Mouse (Mus musculus) frontal cortex, postnatal 25 days (tissue): ENCODE measurements around the gene Gm4216.
"Not testable (repeated sequence)": the region's sequence is repeated elsewhere in the genome, so short reads cannot be mapped to it uniquely, and the experiment has no call there.

ENCODE experiments used
- DNase-seq, 2 experiments: peaks; one replicate each; pipeline ENCODE4 v3.0.0; 2022; ENCODE audit warnings: low spot score in 2 of 2

The Gm4216 gene

DNA sequence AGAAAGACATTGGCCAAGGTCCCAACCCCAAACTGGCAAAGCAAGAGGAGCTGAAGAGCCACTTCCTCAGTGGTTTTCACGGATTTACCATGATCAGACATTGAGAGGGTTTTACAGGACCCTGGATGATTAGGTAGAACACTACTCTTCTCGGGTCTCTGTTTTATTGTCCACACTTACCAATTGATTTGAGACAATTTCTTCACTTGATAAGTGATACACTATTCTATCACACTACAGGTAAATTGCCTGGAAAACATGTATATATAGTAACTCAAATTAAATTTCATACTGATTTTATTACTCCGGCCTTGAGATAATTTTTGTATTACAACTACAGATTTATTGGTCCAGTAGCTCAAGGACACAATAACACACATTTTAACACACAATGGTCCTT, at the start of gene Gm4216:
TSS of gene Gm4216 (minus strand) at position 101 of the 400 bp plus-strand sequence.
- not testable (repeated sequence) for DNase-seq

GRCm38 (mm10) chr7:23067356-23067755, 47.6 kb upstream of the Gm4216 start, which contains the start of gene Gm8720:
TSS of gene Gm8720 (minus strand) at chr7:23067456.
- not testable (repeated sequence) for DNase-seq

DNA sequence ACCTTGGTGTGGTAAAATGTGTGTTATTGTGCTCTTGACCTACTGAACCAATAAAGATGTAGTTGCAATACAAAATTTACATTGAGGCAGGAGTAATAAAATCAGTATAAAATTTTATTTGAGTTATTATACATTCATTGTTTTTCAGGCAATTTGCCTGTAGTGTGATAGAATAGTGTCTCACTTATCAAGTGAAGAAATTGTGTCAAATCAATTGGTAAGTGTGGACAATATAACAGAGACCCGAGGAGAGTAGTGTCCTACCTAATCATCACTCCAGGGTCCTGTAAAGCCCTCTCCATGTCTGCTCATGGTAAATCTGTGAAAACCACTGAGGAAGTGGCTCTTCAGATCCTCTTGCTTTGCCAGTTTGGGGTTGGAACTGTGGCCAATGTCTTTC, 35.5 kb upstream of the Gm4216 start, which contains the start of gene Vmn1r163:
TSS of gene Vmn1r163 (plus strand) at position 301 of the 400 bp plus-strand sequence.
- DNase-seq: not testable (repeated sequence)

DNA sequence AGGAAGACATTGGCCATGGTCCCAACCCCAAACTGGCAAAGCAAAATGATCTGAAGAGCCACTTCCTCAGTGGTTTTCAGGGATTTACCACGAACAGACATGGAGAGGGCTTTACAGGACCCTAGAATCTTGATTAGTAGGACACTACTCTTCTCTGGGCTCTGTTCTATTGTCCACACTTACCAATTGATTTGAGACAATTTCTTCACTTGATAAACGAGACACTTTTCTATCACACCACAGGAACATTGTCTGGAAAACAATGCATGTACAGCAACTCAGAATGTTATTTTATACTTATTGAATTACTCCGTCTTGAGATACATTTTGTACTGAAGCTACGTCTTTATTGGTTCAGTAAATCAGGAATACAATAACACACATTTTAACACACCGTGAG, 35.1 kb downstream of the Gm4216 start, which contains the start of gene Gm4214:
TSS of gene Gm4214 (minus strand) at position 101 of the 400 bp plus-strand sequence.
- DNase-seq: not testable (repeated sequence)
